Mouse (Mus musculus) spleen, adult 2 months (tissue): ENCODE data around the gene Klhl5.

Experiments
- CTCF ChIP-seq: fragments of 200-500 bp; IDR thresholded peaks from 2 replicates; pipeline ENCODE4 v1.5.1; 2011; ENCODE audit warnings: mild to moderate bottlenecking, inconsistent platforms; ENCODE audit not compliant: insufficient read depth, insufficient read length, insufficient replicate concordance; ENCODE audit errors: extremely low read depth
- POLR2A ChIP-seq: fragments of 200-500 bp; IDR thresholded peaks from 2 replicates; pipeline ENCODE4 v1.6.1; 2011; ENCODE audit warnings: low read depth, low read length, inconsistent platforms

GRCm38 (mm10) chr5:65102026-65102640 lies 5.2 kb upstream of the Klhl5 start:
- TF ChIP-seq POLR2A (no peak), CTCF (no peak)
